Mouse (Mus musculus): ENCODE data around the gene Stfa3. TPM values are rescaled to one million over a fixed set of nuclear protein-coding genes. Genes with fewer than 3 reads are reported as not detected.

Gene Stfa3
- polyA plus RNA-seq, 1 experiment from 2014 or later, result 42.9 TPM

Other genes starting within 250 kb of the Stfa3 start
- gene Gm5416, start 245.0 kb downstream of the Stfa3 start, polyA plus RNA-seq (2014; fragmentation: Nextera tagmentation; extraction: Ambion mirVana), result not detected in 2 replicates
- 0.37 and 1.2 TPM in 2 replicates for gene 2010005H15Rik, start 233.9 kb downstream of the Stfa3 start, polyA plus RNA-seq (2014; fragmentation: Nextera tagmentation; extraction: Ambion mirVana)
- gene Stfa1, start 178.4 kb downstream of the Stfa3 start, polyA plus RNA-seq (2014; fragmentation: Nextera tagmentation; extraction: Ambion mirVana), result 15.3 and 31.0 TPM in 2 replicates
- gene BC117090, start 121.1 kb downstream of the Stfa3 start, polyA plus RNA-seq (2014; fragmentation: Nextera tagmentation; extraction: Ambion mirVana), result 1.2 TPM in 1 of 2 replicates, not detected in the other
- 50.8 and 126 TPM in 2 replicates for gene BC100530, start 87.6 kb downstream of the Stfa3 start, polyA plus RNA-seq (2014; fragmentation: Nextera tagmentation; extraction: Ambion mirVana)
- 1.2 and 2.5 TPM in 2 replicates for gene Stfa2, start 46.9 kb downstream of the Stfa3 start, polyA plus RNA-seq (2014; fragmentation: Nextera tagmentation; extraction: Ambion mirVana)
- gene Casr, start 106.7 kb upstream of the Stfa3 start, polyA plus RNA-seq (2014; fragmentation: Nextera tagmentation; extraction: Ambion mirVana), result 0.35 and 0.81 TPM in 2 replicates
- 2.8 and 3.5 TPM in 2 replicates for gene Cd86, start 210.7 kb upstream of the Stfa3 start, polyA plus RNA-seq (2014; fragmentation: Nextera tagmentation; extraction: Ambion mirVana)
- gene Ildr1, start 238.6 kb upstream of the Stfa3 start, polyA plus RNA-seq (2014; fragmentation: Nextera tagmentation; extraction: Ambion mirVana), result 4.3 and 5.3 TPM in 2 replicates